Mouse (Mus musculus) left cerebral cortex, adult 11 months (tissue): ENCODE measurements at regions not wholly inside any gene's neighbourhood (a gene's known extent, or its start where the extent isn't known, plus 50 kb on each side); places are given as distances from the start of the nearest gene placed in this dataset.
"Not testable (repeated sequence)": the region's sequence is repeated elsewhere in the genome, so short reads cannot be mapped to it uniquely, and the experiment has no call there.

Experiments used
- DNase-seq: peaks from one replicate; pipeline ENCODE4 v3.0.0; 2022; ENCODE audit warnings: low spot score

- peak; percentile 6 for DNase-seq
Observed at GRCm38 (mm10) chr7:60622271-60623249, 482.5 kb upstream of the Snrpn start.

- DNase-seq: not testable (repeated sequence)
Observed at GRCm38 (mm10) chr7:60617070-60617674, 477.2 kb upstream of the Snrpn start.
